Mouse (Mus musculus): ENCODE results near the gene Fzd4.

GRCm38 (mm10) chr7:89388981-89389380, 15.2 kb upstream of the Fzd4 start:
- TF ChIP-seq POLR2A (IDR thresholded peaks at IDR 0.05; ENCODE audit: insufficient read length, low read depth) (no peak), CEBPB (IDR thresholded peaks at IDR 0.05; ENCODE audit: insufficient read depth, poor library complexity, severe bottlenecking) (no peak)

Data from myocyte (in vitro differentiated cells).